Mouse (Mus musculus): ENCODE results near the gene Notum. TPM values are rescaled to one million over a fixed set of nuclear protein-coding genes. Genes with fewer than 3 reads are reported as not detected.
"Not testable (repeated sequence)": the region's sequence is repeated elsewhere in the genome, so short reads cannot be mapped to it uniquely, and the experiment has no call there.

Gene Notum
- polyA plus RNA-seq, 1 experiment from 2014 or later: 1.0 TPM

GRCm38 (mm10) chr11:120683536-120683935, 22.6 kb upstream of the Notum start:
- 94% methylated on average over 3 of the region's 3 CpGs for WGBS
- no peaks in the 10 kb centered on the region for H3K9me3 ChIP-seq (ENCODE audit: control insufficient read depth, low read length)
- H3K4me2 ChIP-seq (ENCODE audit: low read depth, low read length): no peak overlapping the region
- H3K4me1 ChIP-seq (ENCODE audit: control insufficient read depth, insufficient read depth, low read length): peaks cover 8% of the 10 kb centered on the region; the same call in 1 of the 2 replicates
- no peak overlapping the region for H3K27ac ChIP-seq (ENCODE audit: low read length)
- no peaks in the 10 kb centered on the region for H3K27me3 ChIP-seq (replicated peaks; ENCODE audit: control insufficient read depth, insufficient read depth, low read length)
- H3K36me3 ChIP-seq (ENCODE audit: control insufficient read depth, insufficient read depth, low read length): peaks cover 4% of the 10 kb centered on the region; the same call in 1 of the 2 replicates
- H3K4me3 ChIP-seq (ENCODE audit: low read length): no peak overlapping the region
- no peak overlapping the region for H3K9ac ChIP-seq (ENCODE audit: low read depth, low read length)
- no peak for ATAC-seq

GRCm38 (mm10) chr11:120682683-120683082, 21.7 kb upstream of the Notum start:
- Histone ChIP-seq H3K4me3 (ENCODE audit: low read length) (no peak overlapping the region), H3K27ac (ENCODE audit: low read length) (no peak overlapping the region), H3K27me3 (replicated peaks; ENCODE audit: control insufficient read depth, insufficient read depth, low read length) (no peaks in the 10 kb centered on the region), H3K9ac (ENCODE audit: low read depth, low read length) (no peak overlapping the region), H3K36me3 (ENCODE audit: control insufficient read depth, insufficient read depth, low read length) (peaks cover 4% of the 10 kb centered on the region; the same call in 1 of the 2 replicates), H3K9me3 (ENCODE audit: control insufficient read depth, low read length) (no peaks in the 10 kb centered on the region), H3K4me1 (ENCODE audit: control insufficient read depth, insufficient read depth, low read length) (peaks cover 8% of the 10 kb centered on the region; the same call in 1 of the 2 replicates), H3K4me2 (ENCODE audit: low read depth, low read length) (no peak overlapping the region)
- 96% methylated on average over 5 of the region's 5 CpGs for WGBS
- no peak for ATAC-seq

- no peak overlapping the region for H3K9ac ChIP-seq (ENCODE audit: low read depth, low read length)
- no peaks in the 10 kb centered on the region for H3K27me3 ChIP-seq (replicated peaks; ENCODE audit: control insufficient read depth, insufficient read depth, low read length)
- H3K27ac ChIP-seq (ENCODE audit: low read length): no peak overlapping the region
- WGBS: 80% methylated on average over 3 of the region's 3 CpGs
- no peak overlapping the region for H3K4me2 ChIP-seq (ENCODE audit: low read depth, low read length)
- H3K4me1 ChIP-seq (ENCODE audit: control insufficient read depth, insufficient read depth, low read length): peaks cover 4% of the 10 kb centered on the region; the same call in 1 of the 2 replicates
- peak; percentile 49 for ATAC-seq
- no peak overlapping the region for H3K4me3 ChIP-seq (ENCODE audit: low read length)
- H3K9me3 ChIP-seq (ENCODE audit: control insufficient read depth, low read length): no peaks in the 10 kb centered on the region
- 0 out of 2 replicates have a peak, but pooled peaks cover 4% of the 10 kb centered on the region for H3K36me3 ChIP-seq (ENCODE audit: control insufficient read depth, insufficient read depth, low read length)
Measured at GRCm38 (mm10) chr11:120679909-120680308, 18.9 kb upstream of the Notum start.

- 0 out of 2 replicates have a peak, but pooled peaks cover 4% of the 10 kb centered on the region for H3K36me3 ChIP-seq (ENCODE audit: control insufficient read depth, insufficient read depth, low read length)
- no peak overlapping the region for H3K27ac ChIP-seq (ENCODE audit: low read length)
- 78% methylated on average over 4 of the region's 4 CpGs for WGBS
- no peaks in the 10 kb centered on the region for H3K27me3 ChIP-seq (replicated peaks; ENCODE audit: control insufficient read depth, insufficient read depth, low read length)
- H3K9ac ChIP-seq (ENCODE audit: low read depth, low read length): no peak overlapping the region
- no peak overlapping the region for H3K4me3 ChIP-seq (ENCODE audit: low read length)
- H3K4me1 ChIP-seq (ENCODE audit: control insufficient read depth, insufficient read depth, low read length): peaks cover 9% of the 10 kb centered on the region; the same call in 1 of the 2 replicates
- H3K4me2 ChIP-seq (ENCODE audit: low read depth, low read length): no peak overlapping the region
- no peaks in the 10 kb centered on the region for H3K9me3 ChIP-seq (ENCODE audit: control insufficient read depth, low read length)
- ATAC-seq: no peak
Measured at GRCm38 (mm10) chr11:120676951-120677350, 16.0 kb upstream of the Notum start.

GRCm38 (mm10) chr11:120675875-120676274, 14.9 kb upstream of the Notum start:
- not testable (repeated sequence) for H3K4me1 ChIP-seq (ENCODE audit: control insufficient read depth, insufficient read depth, low read length); H3K36me3 ChIP-seq (ENCODE audit: control insufficient read depth, insufficient read depth, low read length); ATAC-seq

GRCm38 (mm10) chr11:120673594-120674122, 12.7 kb upstream of the Notum start:
- peak overlapping the region; percentile 67 for H3K4me2 ChIP-seq (ENCODE audit: low read depth, low read length)
- 35% methylated on average over 12 of the region's 12 CpGs for WGBS
- no peaks in the 10 kb centered on the region for H3K9me3 ChIP-seq (ENCODE audit: control insufficient read depth, low read length)
- peak; percentile 31 for ATAC-seq
- H3K36me3 ChIP-seq (ENCODE audit: control insufficient read depth, insufficient read depth, low read length): no peaks in the 10 kb centered on the region
- no peaks in the 10 kb centered on the region for H3K27me3 ChIP-seq (replicated peaks; ENCODE audit: control insufficient read depth, insufficient read depth, low read length)
- peak overlapping the region; percentile 73 for H3K27ac ChIP-seq (ENCODE audit: low read length)
- H3K4me3 ChIP-seq (ENCODE audit: low read length): peak overlapping the region; percentile 75
- peak overlapping the region; percentile 74 for H3K9ac ChIP-seq (ENCODE audit: low read depth, low read length)
- H3K4me1 ChIP-seq (ENCODE audit: control insufficient read depth, insufficient read depth, low read length): peaks cover 5% of the 10 kb centered on the region; the same call in 1 of the 2 replicates

More at GRCm38 (mm10) chr11:120675875-120676274, 14.9 kb upstream of the Notum start:
- not testable (repeated sequence) for H3K4me2 ChIP-seq (ENCODE audit: low read depth, low read length); H3K27me3 ChIP-seq (replicated peaks; ENCODE audit: control insufficient read depth, insufficient read depth, low read length); H3K9me3 ChIP-seq (ENCODE audit: control insufficient read depth, low read length); H3K9ac ChIP-seq (ENCODE audit: low read depth, low read length); H3K27ac ChIP-seq (ENCODE audit: low read length); H3K4me3 ChIP-seq (ENCODE audit: low read length)
- WGBS: 86% methylated on average over 5 of the region's 5 CpGs

- peak; percentile 97 for ATAC-seq
- Histone ChIP-seq H3K27ac (ENCODE audit: low read length) (peak within 1 kb of the TSS; percentile 73), H3K4me3 (ENCODE audit: low read length) (peak within 1 kb of the TSS; percentile 75), H3K4me2 (ENCODE audit: low read depth, low read length) (peak within 1 kb of the TSS; percentile 67), H3K9ac (ENCODE audit: low read depth, low read length) (peak within 1 kb of the TSS; percentile 74), H3K36me3 (ENCODE audit: control insufficient read depth, insufficient read depth, low read length) (no peaks in the 10 kb centered on the region), H3K27me3 (replicated peaks; ENCODE audit: control insufficient read depth, insufficient read depth, low read length) (no peaks in the 10 kb centered on the region), H3K9me3 (ENCODE audit: control insufficient read depth, low read length) (no peaks in the 10 kb centered on the region), H3K4me1 (ENCODE audit: control insufficient read depth, insufficient read depth, low read length) (peaks cover 5% of the 10 kb centered on the region; the same call in 1 of the 2 replicates)
- 1% methylated on average over 82 of the region's 83 CpGs for WGBS
Measured at GRCm38 (mm10) chr11:120672687-120673593, 12.0 kb upstream of the Notum start, which contains the start of gene Aspscr1. Gene Aspscr1, plus strand, starts transcription at chr11:120672973.

GRCm38 (mm10) chr11:120666617-120667016, 5.6 kb upstream of the Notum start:
- H3K4me3 ChIP-seq (ENCODE audit: low read length): no peak overlapping the region
- no peak overlapping the region for H3K4me2 ChIP-seq (ENCODE audit: low read depth, low read length)
- H3K36me3 ChIP-seq (ENCODE audit: control insufficient read depth, insufficient read depth, low read length): no peaks in the 10 kb centered on the region
- no peaks in the 10 kb centered on the region for H3K9me3 ChIP-seq (ENCODE audit: control insufficient read depth, low read length)
- no peaks in the 10 kb centered on the region for H3K4me1 ChIP-seq (ENCODE audit: control insufficient read depth, insufficient read depth, low read length)
- WGBS: 10% methylated on average over 3 of the region's 3 CpGs
- H3K27me3 ChIP-seq (replicated peaks; ENCODE audit: control insufficient read depth, insufficient read depth, low read length): peaks cover 30% of the 10 kb centered on the region
- no peak for ATAC-seq
- no peak overlapping the region for H3K27ac ChIP-seq (ENCODE audit: low read length)
- H3K9ac ChIP-seq (ENCODE audit: low read depth, low read length): no peak overlapping the region

- peak overlapping the region; percentile 37; the same call in 1 of the 2 replicates for H3K9ac ChIP-seq (ENCODE audit: low read depth, low read length)
- no peak overlapping the region for H3K4me3 ChIP-seq (ENCODE audit: low read length)
- peaks cover 42% of the 10 kb centered on the region for H3K27me3 ChIP-seq (replicated peaks; ENCODE audit: control insufficient read depth, insufficient read depth, low read length)
- WGBS: 71% methylated on average over 3 of the region's 3 CpGs
- ATAC-seq: peak; percentile 35; the same call in 1 of the 2 replicates
- no peak overlapping the region for H3K27ac ChIP-seq (ENCODE audit: low read length)
- H3K36me3 ChIP-seq (ENCODE audit: control insufficient read depth, insufficient read depth, low read length): no peaks in the 10 kb centered on the region
- H3K9me3 ChIP-seq (ENCODE audit: control insufficient read depth, low read length): no peaks in the 10 kb centered on the region
- peaks cover 8% of the 10 kb centered on the region for H3K4me1 ChIP-seq (ENCODE audit: control insufficient read depth, insufficient read depth, low read length)
- no peak overlapping the region for H3K4me2 ChIP-seq (ENCODE audit: low read depth, low read length)
Measured at GRCm38 (mm10) chr11:120665406-120665805, 4.4 kb upstream of the Notum start.

Measured in intestine, embryonic 16.5 days (tissue).